Mouse (Mus musculus) cerebellum, adult 9-11 months (tissue): ENCODE data around the gene Plcd3.
A peak's percentile ranks its signal among the peaks of the same experiment; 100 is the strongest.

Experiments used
- DNase-seq: peaks from one replicate; pipeline ENCODE4 v3.0.0; 2022

The Plcd3 gene

DNA sequence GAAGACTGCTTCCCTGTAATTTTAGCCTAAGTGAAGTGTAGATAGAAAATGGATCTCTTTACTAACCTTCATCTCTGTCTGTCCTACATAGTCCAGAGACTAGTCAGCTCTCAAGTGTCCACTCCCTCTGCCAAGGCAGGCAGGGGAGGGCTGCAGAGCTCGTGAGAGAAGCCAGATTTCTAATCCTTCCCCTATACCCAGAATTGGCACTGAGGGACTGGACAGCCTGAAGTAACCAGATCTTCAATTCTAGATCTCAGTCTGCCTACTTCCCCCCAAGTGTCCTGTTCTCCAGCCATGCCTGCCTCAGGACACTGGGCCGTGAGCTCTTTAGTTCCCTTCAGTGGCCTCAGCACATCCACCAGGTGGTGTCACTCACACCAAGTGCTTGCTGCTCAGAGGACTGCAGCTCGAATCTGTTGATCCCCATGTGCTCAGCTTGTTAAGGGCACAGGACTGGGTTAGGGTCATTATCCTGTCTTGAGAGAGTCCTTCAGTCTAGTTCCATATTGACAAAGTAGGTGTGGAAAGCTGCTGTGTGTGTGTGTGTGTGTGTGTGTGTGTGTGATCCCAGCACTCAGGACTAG, 42.9 kb downstream of the Plcd3 start:
- no peak for DNase-seq

DNA sequence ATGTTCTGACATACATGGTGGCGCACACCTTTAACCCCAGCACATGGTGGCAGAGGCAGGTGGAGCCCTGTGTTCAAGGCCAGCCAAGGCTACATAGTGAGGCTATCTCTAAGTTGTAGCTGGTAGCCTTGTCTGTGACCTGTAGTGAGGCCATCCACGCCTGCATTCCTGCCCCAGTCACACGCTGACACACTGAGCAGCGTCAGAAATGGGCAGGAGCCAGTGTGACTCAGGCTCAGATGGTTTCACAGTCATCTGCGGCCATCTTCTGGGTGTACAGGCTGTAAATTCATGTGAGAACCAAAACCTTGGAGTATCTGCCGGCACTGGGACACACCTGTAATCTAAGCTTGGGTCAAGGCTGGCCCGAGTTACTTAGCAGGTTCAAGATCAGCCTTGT, 44.8 kb downstream of the Plcd3 start:
- no peak for DNase-seq

DNA sequence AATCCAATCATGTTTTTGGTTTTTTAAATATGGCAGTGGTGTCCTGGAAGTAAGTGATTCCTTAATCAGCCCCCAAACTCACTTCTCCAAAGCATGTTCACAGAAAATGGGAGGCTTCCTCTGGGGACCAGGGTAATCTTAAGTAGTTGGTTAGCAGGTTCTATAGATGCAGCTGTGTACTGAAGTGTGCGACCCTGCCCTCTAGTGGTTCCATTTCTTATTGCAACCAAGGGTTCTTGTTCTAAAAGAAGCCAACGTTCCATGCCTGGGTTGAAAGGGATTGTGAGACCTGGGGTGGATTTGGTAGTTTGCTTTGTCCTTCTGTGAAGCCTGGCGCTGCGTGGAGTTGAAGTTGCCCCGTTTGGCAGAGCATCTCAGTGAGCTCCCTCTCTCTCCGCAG, 46.7 kb downstream of the Plcd3 start:
- DNase-seq = peak; percentile 70

DNA sequence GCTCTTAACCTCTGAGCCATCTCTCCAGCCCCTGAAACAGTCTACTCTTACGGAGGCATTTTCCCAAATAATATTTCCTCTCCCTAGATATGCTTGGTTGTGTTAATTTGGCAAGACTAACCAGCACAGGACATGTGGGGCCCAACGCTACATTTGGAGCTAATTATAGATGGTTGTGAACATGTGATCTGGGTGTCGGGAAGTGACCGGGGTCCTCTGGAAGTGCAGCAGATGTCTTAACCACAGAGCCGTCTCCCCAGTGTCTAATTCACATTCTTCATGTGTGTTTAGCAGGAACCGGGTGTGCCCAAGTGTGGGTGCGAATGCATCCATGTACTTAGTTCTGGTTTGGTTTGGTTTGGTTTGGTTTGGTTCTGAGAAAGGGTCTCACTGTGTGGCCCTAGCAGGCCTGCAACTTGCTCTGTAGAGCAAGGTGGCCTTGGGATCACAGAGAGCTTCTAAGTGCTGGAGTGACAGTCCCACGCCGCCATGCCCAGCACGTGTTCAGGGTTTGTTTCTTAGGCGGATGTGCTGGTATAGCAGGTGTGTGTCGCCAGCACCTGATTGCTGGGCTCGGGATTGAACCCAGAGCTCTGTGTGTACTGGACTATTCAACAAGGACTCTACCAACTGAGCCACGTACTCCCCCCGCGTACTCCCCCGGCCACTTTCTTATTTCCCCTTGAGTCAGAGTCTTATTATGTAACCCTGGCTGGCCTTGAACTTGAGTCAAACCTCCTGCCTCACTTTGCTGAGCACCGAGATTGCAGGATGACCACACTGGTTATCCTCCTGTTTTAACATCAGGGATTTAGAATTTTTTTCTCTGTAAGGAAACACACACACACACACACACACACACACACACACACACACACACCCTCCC, 48.0 kb downstream of the Plcd3 start:
- DNase-seq = no peak

DNA sequence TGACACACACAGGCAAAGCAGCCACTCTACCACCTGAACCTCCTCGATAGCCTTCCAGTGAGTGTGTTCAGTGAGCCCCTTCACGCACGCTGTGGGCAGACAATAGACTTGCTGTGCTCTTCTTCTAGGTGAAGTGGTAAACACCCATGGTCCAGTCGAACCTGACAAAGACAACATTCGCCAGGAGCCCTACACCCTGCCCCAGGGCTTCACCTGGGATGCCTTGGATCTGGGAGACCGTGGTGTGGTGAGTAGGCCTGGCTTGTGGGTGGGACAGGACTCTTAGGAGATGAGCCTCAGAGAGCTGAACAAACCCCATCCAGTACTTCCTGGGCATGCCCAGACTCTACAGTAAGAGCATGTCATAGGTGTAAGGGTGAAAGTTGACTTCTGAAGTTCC, 49.4 kb downstream of the Plcd3 start:
- DNase-seq = no peak

- peak; percentile 61 for DNase-seq
These were observed 50.2 kb downstream of the Plcd3 start for GRCm38 (mm10) chr11:103051249-103051691.

GRCm38 (mm10) chr11:103050153-103050552, 51.3 kb downstream of the Plcd3 start:
- DNase-seq = peak; percentile 68

DNA sequence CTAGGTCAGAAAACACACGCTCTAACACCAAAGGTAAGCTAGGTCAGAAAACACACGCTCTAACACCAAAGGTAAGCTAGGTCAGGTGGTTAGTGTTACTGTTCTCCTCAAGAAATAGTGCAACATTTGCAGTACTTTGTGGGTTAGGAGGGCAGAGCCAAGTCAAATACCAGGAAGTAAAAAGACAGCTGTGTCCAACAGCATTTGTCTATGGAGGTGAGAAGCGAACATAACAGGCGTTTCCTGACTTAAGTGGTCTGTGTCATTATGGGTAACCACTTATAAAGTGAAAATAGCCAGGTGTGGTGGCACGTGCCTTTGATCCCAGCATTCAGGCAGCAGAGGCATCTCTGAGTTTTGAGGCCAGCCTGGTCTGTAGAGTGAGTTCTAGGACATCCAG, 51.8 kb downstream of the Plcd3 start:
- no peak for DNase-seq

DNA sequence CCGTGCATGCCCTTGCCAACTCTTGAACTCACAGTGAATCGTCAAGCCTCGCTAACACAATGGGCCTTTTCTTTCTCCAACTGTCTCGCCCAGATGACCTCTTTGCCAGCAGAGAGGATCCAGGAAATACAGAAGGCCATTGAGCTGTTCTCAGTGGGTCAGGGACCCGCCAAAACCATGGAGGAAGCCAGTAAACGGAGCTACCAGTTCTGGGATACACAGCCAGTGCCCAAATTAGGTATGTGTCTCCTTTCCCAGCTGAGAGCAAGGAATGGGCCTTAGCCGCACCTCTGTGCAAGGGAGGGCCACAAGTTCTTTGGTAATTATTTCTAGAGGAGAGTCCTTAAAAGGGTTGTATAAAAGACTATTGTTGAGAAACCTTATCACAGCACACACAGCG, 55.2 kb downstream of the Plcd3 start:
- DNase-seq = no peak

DNA sequence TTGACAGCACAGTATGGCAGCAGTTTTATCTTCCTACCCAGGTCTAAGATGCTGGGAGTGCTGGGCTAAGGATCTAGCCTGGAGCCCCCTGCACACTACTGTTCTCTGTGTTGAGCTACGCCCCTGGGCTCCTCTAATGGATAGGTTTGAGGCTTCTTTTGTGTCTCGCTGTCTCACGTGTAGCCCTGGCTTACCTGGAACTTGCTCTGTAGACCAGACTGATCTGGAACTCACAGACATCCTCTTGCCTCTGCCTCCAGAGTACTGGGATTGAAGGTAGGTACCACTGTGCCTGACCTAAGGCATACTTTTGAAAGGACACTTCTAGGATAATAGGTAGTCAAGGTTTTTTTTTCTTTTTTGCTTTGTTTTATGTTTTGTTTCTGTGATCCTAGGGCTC, 57.5 kb downstream of the Plcd3 start:
- no peak for DNase-seq

DNA sequence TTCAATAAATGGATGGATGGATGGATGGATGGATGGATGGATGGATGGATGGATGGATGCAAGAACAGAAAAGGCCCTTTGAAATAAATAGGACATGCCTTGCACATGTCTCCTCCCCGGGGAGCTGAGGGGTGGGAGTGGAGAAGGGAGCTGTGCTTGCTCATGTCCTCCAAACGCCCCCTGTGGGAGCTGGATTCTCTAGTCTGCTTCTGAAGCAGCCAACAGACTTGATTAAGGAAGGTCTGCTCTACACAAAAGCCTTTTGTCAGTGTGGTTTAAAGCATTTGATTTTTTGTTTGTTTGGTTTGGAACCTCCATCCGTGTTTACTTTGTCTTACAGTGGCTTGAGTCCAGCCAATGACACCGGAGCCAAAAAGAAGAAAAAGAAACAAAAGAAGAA, 58.6 kb downstream of the Plcd3 start:
- DNase-seq = no peak

DNA sequence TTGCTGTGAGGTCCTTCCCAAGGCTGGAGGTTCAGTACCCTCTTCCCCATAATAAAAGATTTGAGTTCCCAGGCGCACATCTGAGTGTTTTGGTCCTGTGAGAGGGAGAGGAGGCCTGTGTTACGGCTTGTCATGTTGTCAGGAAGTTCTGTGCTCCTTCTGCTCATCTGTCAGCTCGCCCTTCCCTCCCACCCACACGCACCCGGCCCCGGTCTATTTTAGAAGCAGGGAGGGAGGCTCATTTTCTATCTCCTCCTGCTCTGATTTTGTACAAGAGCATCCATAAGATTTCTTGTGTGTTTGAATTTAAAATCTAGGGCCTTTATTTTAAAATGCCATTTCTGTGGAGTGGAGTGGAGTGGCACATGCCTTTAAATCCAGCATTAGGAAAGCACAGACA, 63.4 kb downstream of the Plcd3 start:
- DNase-seq = no peak

GRCm38 (mm10) chr11:103036881-103037465, 64.5 kb downstream of the Plcd3 start:
- DNase-seq = no peak

GRCm38 (mm10) chr11:103035007-103035406, 66.5 kb downstream of the Plcd3 start:
- DNase-seq = no peak

GRCm38 (mm10) chr11:103033030-103033429, 68.4 kb downstream of the Plcd3 start:
- DNase-seq = no peak

- peak; percentile 97 for DNase-seq
These were observed 73.1 kb downstream of the Plcd3 start, which contains the start of the genes Nmt1 and Dcakd for GRCm38 (mm10) chr11:103028176-103028891. Gene Nmt1 (plus strand): TSS chr11:103028190. Gene Dcakd (minus strand): TSS chr11:103028333.

- no peak for DNase-seq
These were observed 73.8 kb downstream of the Plcd3 start for GRCm38 (mm10) chr11:103027570-103028175.

- DNase-seq = no peak
These were observed 74.6 kb downstream of the Plcd3 start for GRCm38 (mm10) chr11:103026901-103027300.

GRCm38 (mm10) chr11:103023974-103024373, 77.5 kb downstream of the Plcd3 start:
- DNase-seq = no peak

GRCm38 (mm10) chr11:103020713-103021335, 80.6 kb downstream of the Plcd3 start:
- peak; percentile 53 for DNase-seq
